Mouse (Mus musculus): ENCODE data around the gene Gm20877.

Gm20877 gene

DNA sequence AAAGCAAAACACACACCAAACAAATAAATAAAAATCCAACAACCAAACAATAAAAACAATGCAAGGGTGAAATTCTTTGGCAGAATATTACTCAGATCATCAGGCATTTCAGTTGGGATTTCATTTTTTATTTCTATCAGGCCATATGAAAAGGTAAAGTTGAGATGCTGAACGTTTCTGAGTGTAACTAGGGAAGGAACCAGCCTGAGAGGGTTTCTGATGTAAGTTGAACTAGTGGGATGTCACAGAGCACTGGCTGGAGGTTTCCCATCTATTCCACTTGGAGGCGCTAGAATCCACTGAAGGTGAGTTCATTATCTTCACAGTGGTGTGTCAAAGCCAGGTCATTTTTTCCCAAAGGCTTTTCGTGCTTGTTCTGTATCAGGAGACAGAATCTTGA, at the start of gene Gm20877:
Gene Gm20877 (plus strand): TSS at position 301 of the 400 bp plus-strand sequence.
- WGBS = no CpG with 5 or more reads among the region's 3 CpGs

Measured in cerebral cortex, adult 2 months (tissue).